Mouse (Mus musculus) MEL (cell line): ENCODE measurements around the gene C2cd4b. TPM values are rescaled to one million over a fixed set of nuclear protein-coding genes. Genes with fewer than 3 reads are reported as not detected.
"Not testable (repeated sequence)": the region's sequence is repeated elsewhere in the genome, so short reads cannot be mapped to it uniquely, and the experiment has no call there.

ENCODE experiments used
- DNase-seq: peaks from one replicate; pipeline ENCODE4 v3.0.0; 2011; ENCODE audit warnings: low read depth, low spot score
- H3K27ac ChIP-seq: 2 replicates; pipeline ENCODE4 v1.5.1; 2012; ENCODE audit warnings: low read depth, mild to moderate bottlenecking, control low read depth, low read length, moderate library complexity; ENCODE audit not compliant: control insufficient read depth
- H3K27me3 ChIP-seq, 2 experiments: fragments of 150-350 bp in 1 of 2; sonication (generic) in 1 of 2; 2 replicates each; pipeline ENCODE4 v1.6.1; 2012; ENCODE audit warnings: low read length in 2 of 2, mild to moderate bottlenecking in 2 of 2, improper control_type of control experiment in 1 of 2, moderate library complexity in 1 of 2; ENCODE audit not compliant: insufficient read depth in 2 of 2, control insufficient read depth in 1 of 2
- H3K36me3 ChIP-seq, 2 experiments: 2 replicates each; pipeline ENCODE4 v1.6.1; 2012 to 2014; ENCODE audit warnings: low read length in 2 of 2, improper control_type of control experiment in 1 of 2, inconsistent platforms in 1 of 2, mild to moderate bottlenecking in 1 of 2; ENCODE audit not compliant: insufficient read depth in 2 of 2, control insufficient read depth in 1 of 2
- H3K4me1 ChIP-seq, 2 experiments: fragments of 150-350 bp in 1 of 2; sonication (generic) in 1 of 2; 2 replicates each; pipeline ENCODE4 v1.6.1; 2012; ENCODE audit warnings: low read length in 2 of 2, improper control_type of control experiment in 1 of 2, mild to moderate bottlenecking in 1 of 2; ENCODE audit not compliant: insufficient read depth in 2 of 2, control insufficient read depth in 1 of 2
- H3K4me3 ChIP-seq, 2 experiments: fragments of 150-350 bp in 1 of 2; sonication (generic) in 1 of 2; 2 replicates each; pipeline ENCODE4 v1.5.1; 2012; ENCODE audit warnings: low read depth in 2 of 2, low read length in 2 of 2, mild to moderate bottlenecking in 2 of 2, moderate library complexity in 2 of 2, control low read depth in 1 of 2, improper control_type of control experiment in 1 of 2; ENCODE audit not compliant: control insufficient read depth in 1 of 2, insufficient read depth in 1 of 2
- H3K79me2 ChIP-seq: 2 replicates; pipeline ENCODE4 v1.6.1; 2012; ENCODE audit warnings: mild to moderate bottlenecking, low read length, moderate library complexity; ENCODE audit not compliant: control insufficient read depth, poor library complexity, insufficient read depth
- H3K9ac ChIP-seq: 2 replicates; pipeline ENCODE4 v1.6.1; 2012; ENCODE audit warnings: low read depth, mild to moderate bottlenecking, control low read depth, low read length, moderate library complexity; ENCODE audit not compliant: control insufficient read depth, poor library complexity, severe bottlenecking
- H3K9me3 ChIP-seq: fragments of 150-350 bp; sonication (generic); replicated peaks from 2 replicates; pipeline ENCODE4 v1.6.1; 2012; ENCODE audit warnings: mild to moderate bottlenecking, low read length, improper control_type of control experiment, moderate library complexity; ENCODE audit not compliant: insufficient read depth
- BHLHE40 ChIP-seq: IDR thresholded peaks from 2 replicates; pipeline ENCODE4 v1.6.1; 2012; ENCODE audit warnings: low read depth, mild to moderate bottlenecking, inconsistent platforms, low read length, improper control_type of control experiment, borderline replicate concordance
- CTCF ChIP-seq, 3 experiments: IDR thresholded peaks in 2 of 3; conservative IDR thresholded peaks in 1 of 3; 2 replicates each; pipeline ENCODE4 v1.5.1; 2011 to 2012; ENCODE audit warnings: low read length in 3 of 3, low read depth in 2 of 3, mild to moderate bottlenecking in 2 of 3, improper control_type of control experiment in 1 of 3, inconsistent platforms in 1 of 3, mixed read lengths in 1 of 3, moderate library complexity in 1 of 3; ENCODE audit not compliant: control insufficient read depth in 1 of 3, insufficient read depth in 1 of 3, poor library complexity in 1 of 3, severe bottlenecking in 1 of 3
- GATA1 ChIP-seq: IDR thresholded peaks from 2 replicates; pipeline ENCODE4 v1.6.1; 2011; ENCODE audit warnings: low read depth, low read length, improper control_type of control experiment
- MEF2A ChIP-seq: IDR thresholded peaks from 2 replicates; pipeline ENCODE4 v1.6.1; 2014; ENCODE audit warnings: low read depth, mild to moderate bottlenecking, inconsistent platforms, low read length, improper control_type of control experiment; ENCODE audit not compliant: poor library complexity, insufficient replicate concordance, severe bottlenecking; ENCODE audit errors: extremely low read depth
- MXI1 ChIP-seq: IDR thresholded peaks from 2 replicates; pipeline ENCODE4 v1.6.1; 2011; ENCODE audit warnings: mild to moderate bottlenecking, low read depth, low read length, improper control_type of control experiment
- MYB ChIP-seq: IDR thresholded peaks from 2 replicates; pipeline ENCODE4 v1.6.1; 2011; ENCODE audit warnings: mild to moderate bottlenecking, low read depth, low read length, improper control_type of control experiment
- NELFE ChIP-seq: IDR thresholded peaks from 2 replicates; pipeline ENCODE4 v1.6.1; 2011; ENCODE audit warnings: low read depth, low read length, improper control_type of control experiment
- NRF1 ChIP-seq: IDR thresholded peaks from 2 replicates; pipeline ENCODE4 v1.6.1; 2014; ENCODE audit warnings: low read depth, mild to moderate bottlenecking, inconsistent platforms, low read length, improper control_type of control experiment, moderate library complexity; ENCODE audit not compliant: poor library complexity, insufficient read depth, severe bottlenecking
- POLR2AphosphoS2 ChIP-seq: IDR thresholded peaks from 2 replicates; pipeline ENCODE4 v1.6.1; 2011; ENCODE audit warnings: low read length, improper control_type of control experiment
- RAD21 ChIP-seq: IDR thresholded peaks from 2 replicates; pipeline ENCODE4 v1.6.1; 2011; ENCODE audit warnings: mild to moderate bottlenecking, low read depth, low read length, improper control_type of control experiment
- SIN3A ChIP-seq: IDR thresholded peaks from 2 replicates; pipeline ENCODE4 v1.6.1; 2012; ENCODE audit warnings: low read length, improper control_type of control experiment, inconsistent platforms
- USF2 ChIP-seq, 2 experiments: IDR thresholded peaks; 2 replicates each; pipeline ENCODE4 v1.6.1; 2011 to 2012; ENCODE audit warnings: improper control_type of control experiment in 2 of 2, low read length in 2 of 2, borderline replicate concordance in 1 of 2, inconsistent platforms in 1 of 2, low read depth in 1 of 2, mild to moderate bottlenecking in 1 of 2; ENCODE audit not compliant: insufficient read depth in 1 of 2
- ZMIZ1 ChIP-seq: IDR thresholded peaks from 2 replicates; pipeline ENCODE4 v1.6.1; 2012; ENCODE audit warnings: low read depth, mild to moderate bottlenecking, inconsistent platforms, low read length, improper control_type of control experiment, moderate library complexity
- polyA plus RNA-seq, 2 experiments: library from polyadenylated mRNA; stranded (reverse) in 1 of 2; unstranded in 1 of 2; fragments of >175 nt in 1 of 2; fragments of >200 nt in 1 of 2; gene quantifications; 2 replicates each; pipeline versions ENCODE4 v1.2.1 to v1.2.4; 2012; ENCODE audit warnings: low replicate concordance in 2 of 2, low read depth in 1 of 2; ENCODE audit not compliant: insufficient read length in 2 of 2, insufficient read depth in 1 of 2, missing spikeins in 1 of 2
- total RNA-seq: library from RNA; depleted of rRNA; stranded (reverse); fragments of 300-350 nt; gene quantifications from 2 replicates; pipeline ENCODE4 v1.2.3, GENCODE M21; 2012

Gene C2cd4b
- total and polyA plus RNA-seq, 3 experiments: not detected

GRCm38 (mm10) chr9:67758686-67759085, 551 bp upstream of the C2cd4b start:
- Histone ChIP-seq H3K27ac (no peak overlapping the region), H3K79me2 (no peaks in the 10 kb centered on the region), H3K9ac (no peak overlapping the region), H3K36me3 (no peaks in the 10 kb centered on the region), H3K4me1 (no peaks in the 10 kb centered on the region), H3K27me3 (no peaks in the 10 kb centered on the region), H3K4me3 (no peak overlapping the region), H3K9me3 (no peaks in the 10 kb centered on the region)
- DNase-seq: peak; percentile 9
- TF ChIP-seq MYB: no peak
- TF ChIP-seq SIN3A: no peak
- TF ChIP-seq RAD21: peak; percentile 23
- peak in 2 of 3 experiments; percentile 18 to 25; a peak in 2 of 6 replicates for TF ChIP-seq CTCF (IDR thresholded peaks at IDR 0.05 in 2 of 3, conservative IDR thresholded peaks at IDR 0.05 in 1 of 3; ENCODE audit: control insufficient read depth in 1 of 3, insufficient read depth in 1 of 3, low read depth in 2 of 3, low read length in 3 of 3, poor library complexity in 1 of 3, severe bottlenecking in 1 of 3)

- not testable (repeated sequence) for H3K27me3 ChIP-seq, H3K4me3 ChIP-seq, H3K27ac ChIP-seq, DNase-seq, H3K4me1 ChIP-seq, H3K79me2 ChIP-seq, H3K9me3 ChIP-seq, H3K36me3 ChIP-seq, H3K9ac ChIP-seq
Observed at GRCm38 (mm10) chr9:67759956-67760764, 923 bp downstream of the C2cd4b start.

GRCm38 (mm10) chr9:67760991-67761390, 1.8 kb downstream of the C2cd4b start:
- no peaks in the 10 kb centered on the region for H3K79me2 ChIP-seq
- H3K27me3 ChIP-seq: no peaks in the 10 kb centered on the region
- H3K36me3 ChIP-seq: no peaks in the 10 kb centered on the region
- no peaks in the 10 kb centered on the region for H3K9me3 ChIP-seq
- TF ChIP-seq MXI1 (no peak), NELFE (no peak), NRF1 (no peak), BHLHE40 (no peak), MEF2A (no peak), POLR2AphosphoS2 (no peak), ZMIZ1 (no peak), USF2 (IDR thresholded peaks at IDR 0.05; ENCODE audit: borderline replicate concordance in 1 of 2, insufficient read depth in 1 of 2, low read depth in 1 of 2, low read length in 2 of 2) (no peak), GATA1 (no peak)
- TF ChIP-seq, all 39 proteins: peak for 0
- Histone ChIP-seq H3K4me3 (no peak overlapping the region), H3K9ac (no peak overlapping the region), H3K4me1 (no peaks in the 10 kb centered on the region), H3K27ac (no peak overlapping the region)
- DNase-seq: no peak
